Mouse (Mus musculus): ENCODE measurements around the gene Krtap1-5. TPM values are rescaled to one million over a fixed set of nuclear protein-coding genes. Genes with fewer than 3 reads are reported as not detected.

Krtap1-5 gene
- polyA plus RNA-seq (2017; shearing (Covaris generic)) = not detected

GRCm38 (mm10) chr11:99580636-99581035, at the start of gene Krtap1-5:
Gene Krtap1-5 (minus strand): TSS chr11:99581016.

GRCm38 (mm10) chr11:99628138-99628537, 47.3 kb upstream of the Krtap1-5 start, which contains the start of gene Krtap4-1:
Gene Krtap4-1 (minus strand): TSS chr11:99628238.

GRCm38 (mm10) chr11:99620335-99620734, 39.5 kb upstream of the Krtap1-5 start, which contains the start of gene Gm11562:
Gene Gm11562 (minus strand): TSS chr11:99620435.

GRCm38 (mm10) chr11:99614796-99615363, 34.1 kb upstream of the Krtap1-5 start, which contains the start of gene Krtap2-4:
Gene Krtap2-4 (minus strand): TSS chr11:99614846.

GRCm38 (mm10) chr11:99610089-99610488, 29.3 kb upstream of the Krtap1-5 start, which contains the start of gene Gm11937:
Gene Gm11937 (minus strand): TSS chr11:99610189.

GRCm38 (mm10) chr11:99603208-99603607, 22.4 kb upstream of the Krtap1-5 start, which contains the start of gene Gm11938:
Gene Gm11938 (minus strand): TSS chr11:99603308.

GRCm38 (mm10) chr11:99597742-99598141, 16.9 kb upstream of the Krtap1-5 start, which contains the start of gene Krtap9-3:
Gene Krtap9-3 (minus strand): TSS chr11:99598105.

GRCm38 (mm10) chr11:99590981-99591380, 10.2 kb upstream of the Krtap1-5 start, which contains the start of gene Krtap1-3:
Gene Krtap1-3 (minus strand): TSS chr11:99591339.

GRCm38 (mm10) chr11:99583245-99583704, 2.5 kb upstream of the Krtap1-5 start, which contains the start of gene Krtap1-4:
Gene Krtap1-4 (minus strand): TSS chr11:99583654.

GRCm38 (mm10) chr11:99566530-99566929, 14.3 kb downstream of the Krtap1-5 start, which contains the start of gene Krtap3-1:
Gene Krtap3-1 (minus strand): TSS chr11:99566630.

GRCm38 (mm10) chr11:99559366-99559765, 21.4 kb downstream of the Krtap1-5 start, which contains the start of gene Gm11939:
Gene Gm11939 (minus strand): TSS chr11:99559466.

GRCm38 (mm10) chr11:99556753-99557152, 24.1 kb downstream of the Krtap1-5 start, which contains the start of gene Krtap3-2:
Gene Krtap3-2 (minus strand): TSS chr11:99556853.

GRCm38 (mm10) chr11:99550765-99551164, 30.1 kb downstream of the Krtap1-5 start, which contains the start of gene Krtap3-3:
Gene Krtap3-3 (minus strand): TSS chr11:99550865.

Other genes with a start within 250 kb of the Krtap1-5 start
- not detected for gene Krt26, start 243.1 kb downstream of the Krtap1-5 start, polyA plus RNA-seq (2017; shearing (Covaris generic))
- not detected for gene Krt27, start 229.9 kb downstream of the Krtap1-5 start, polyA plus RNA-seq (2017; shearing (Covaris generic))
- not detected for gene Krt28, start 206.1 kb downstream of the Krtap1-5 start, polyA plus RNA-seq (2017; shearing (Covaris generic))
- gene Krt10, start 191.7 kb downstream of the Krtap1-5 start, polyA plus RNA-seq (2017; shearing (Covaris generic)) = 18.4 TPM
- gene Krt12, start 158.8 kb downstream of the Krtap1-5 start, polyA plus RNA-seq (2017; shearing (Covaris generic)) = not detected
- not detected for gene Krt20, start 142.9 kb downstream of the Krtap1-5 start, polyA plus RNA-seq (2017; shearing (Covaris generic))
- gene Krt23, start 87.9 kb downstream of the Krtap1-5 start, polyA plus RNA-seq (2017; shearing (Covaris generic)) = not detected
- not detected for gene Krt39, start 59.7 kb downstream of the Krtap1-5 start, polyA plus RNA-seq (2017; shearing (Covaris generic))
- gene Krt40, start 37.9 kb downstream of the Krtap1-5 start, polyA plus RNA-seq (2017; shearing (Covaris generic)) = not detected
- not detected for gene Krtap3-3, start 30.2 kb downstream of the Krtap1-5 start, polyA plus RNA-seq (2017; shearing (Covaris generic))
- not detected for gene Krtap3-2, start 24.2 kb downstream of the Krtap1-5 start, polyA plus RNA-seq (2017; shearing (Covaris generic))
- not detected for gene Gm11939, start 21.6 kb downstream of the Krtap1-5 start, polyA plus RNA-seq (2017; shearing (Covaris generic))
- not detected for gene Krtap3-1, start 14.4 kb downstream of the Krtap1-5 start, polyA plus RNA-seq (2017; shearing (Covaris generic))
- not detected for gene Krtap1-4, start 2.6 kb upstream of the Krtap1-5 start, polyA plus RNA-seq (2017; shearing (Covaris generic))
- not detected for gene Krtap1-3, start 10.3 kb upstream of the Krtap1-5 start, polyA plus RNA-seq (2017; shearing (Covaris generic))
- not detected for gene Krtap9-3, start 17.1 kb upstream of the Krtap1-5 start, polyA plus RNA-seq (2017; shearing (Covaris generic))
- gene Gm11938, start 22.3 kb upstream of the Krtap1-5 start, polyA plus RNA-seq (2017; shearing (Covaris generic)) = not detected
- not detected for gene Gm11937, start 29.2 kb upstream of the Krtap1-5 start, polyA plus RNA-seq (2017; shearing (Covaris generic))
- gene Krtap2-4, start 33.8 kb upstream of the Krtap1-5 start, polyA plus RNA-seq (2017; shearing (Covaris generic)) = not detected
- gene Gm11562, start 39.4 kb upstream of the Krtap1-5 start, polyA plus RNA-seq (2017; shearing (Covaris generic)) = not detected
- not detected for gene Krtap4-1, start 47.2 kb upstream of the Krtap1-5 start, polyA plus RNA-seq (2017; shearing (Covaris generic))
- gene Krtap4-2, start 54.1 kb upstream of the Krtap1-5 start, polyA plus RNA-seq (2017; shearing (Covaris generic)) = not detected
- gene Krtap4-7, start 63.1 kb upstream of the Krtap1-5 start, polyA plus RNA-seq (2017; shearing (Covaris generic)) = not detected
- gene Gm11555, start 69.2 kb upstream of the Krtap1-5 start, polyA plus RNA-seq (2017; shearing (Covaris generic)) = not detected
- gene Gm11563, start 77.9 kb upstream of the Krtap1-5 start, polyA plus RNA-seq (2017; shearing (Covaris generic)) = not detected
- gene Krtap4-6, start 84.9 kb upstream of the Krtap1-5 start, polyA plus RNA-seq (2017; shearing (Covaris generic)) = not detected
- gene Gm14190, start 109.7 kb upstream of the Krtap1-5 start, polyA plus RNA-seq (2017; shearing (Covaris generic)) = not detected
- gene Gm14180, start 153.3 kb upstream of the Krtap1-5 start, polyA plus RNA-seq (2017; shearing (Covaris generic)) = not detected
- not detected for gene Gm11595, start 191.9 kb upstream of the Krtap1-5 start, polyA plus RNA-seq (2017; shearing (Covaris generic))
- not detected for gene Krtap4-8, start 199.7 kb upstream of the Krtap1-5 start, polyA plus RNA-seq (2017; shearing (Covaris generic))
- gene Krtap4-9, start 204.2 kb upstream of the Krtap1-5 start, polyA plus RNA-seq (2017; shearing (Covaris generic)) = not detected
- not detected for gene Gm11596, start 212.5 kb upstream of the Krtap1-5 start, polyA plus RNA-seq (2017; shearing (Covaris generic))
- gene Gm11569, start 217.9 kb upstream of the Krtap1-5 start, polyA plus RNA-seq (2017; shearing (Covaris generic)) = not detected
- gene Gm11554, start 223.4 kb upstream of the Krtap1-5 start, polyA plus RNA-seq (2017; shearing (Covaris generic)) = not detected
- not detected for gene Krtap4-13, start 228.9 kb upstream of the Krtap1-5 start, polyA plus RNA-seq (2017; shearing (Covaris generic))
- not detected for gene Gm11564, start 234.7 kb upstream of the Krtap1-5 start, polyA plus RNA-seq (2017; shearing (Covaris generic))